Mouse (Mus musculus) MEL (cell line): ENCODE results near the gene Polrmt. TPM values are rescaled to one million over a fixed set of nuclear protein-coding genes. Genes with fewer than 3 reads are reported as not detected.
A peak's percentile ranks its signal among the peaks of the same experiment; 100 is the strongest.

Source experiments
- DNase-seq: peaks from one replicate; pipeline ENCODE4 v3.0.0; 2011; ENCODE audit warnings: low read depth, low spot score
- H3K27ac ChIP-seq: 2 replicates; pipeline ENCODE4 v1.5.1; 2012; ENCODE audit warnings: low read depth, mild to moderate bottlenecking, control low read depth, low read length, moderate library complexity; ENCODE audit not compliant: control insufficient read depth
- H3K27me3 ChIP-seq, 2 experiments: fragments of 150-350 bp in 1 of 2; sonication (generic) in 1 of 2; 2 replicates each; pipeline ENCODE4 v1.6.1; 2012; ENCODE audit warnings: low read length in 2 of 2, mild to moderate bottlenecking in 2 of 2, improper control_type of control experiment in 1 of 2, moderate library complexity in 1 of 2; ENCODE audit not compliant: insufficient read depth in 2 of 2, control insufficient read depth in 1 of 2
- H3K36me3 ChIP-seq, 2 experiments: 2 replicates each; pipeline ENCODE4 v1.6.1; 2012 to 2014; ENCODE audit warnings: low read length in 2 of 2, improper control_type of control experiment in 1 of 2, inconsistent platforms in 1 of 2, mild to moderate bottlenecking in 1 of 2; ENCODE audit not compliant: insufficient read depth in 2 of 2, control insufficient read depth in 1 of 2
- H3K4me1 ChIP-seq, 2 experiments: fragments of 150-350 bp in 1 of 2; sonication (generic) in 1 of 2; 2 replicates each; pipeline ENCODE4 v1.6.1; 2012; ENCODE audit warnings: low read length in 2 of 2, improper control_type of control experiment in 1 of 2, mild to moderate bottlenecking in 1 of 2; ENCODE audit not compliant: insufficient read depth in 2 of 2, control insufficient read depth in 1 of 2
- H3K4me3 ChIP-seq, 2 experiments: fragments of 150-350 bp in 1 of 2; sonication (generic) in 1 of 2; 2 replicates each; pipeline ENCODE4 v1.5.1; 2012; ENCODE audit warnings: low read depth in 2 of 2, low read length in 2 of 2, mild to moderate bottlenecking in 2 of 2, moderate library complexity in 2 of 2, control low read depth in 1 of 2, improper control_type of control experiment in 1 of 2; ENCODE audit not compliant: control insufficient read depth in 1 of 2, insufficient read depth in 1 of 2
- H3K79me2 ChIP-seq: 2 replicates; pipeline ENCODE4 v1.6.1; 2012; ENCODE audit warnings: mild to moderate bottlenecking, low read length, moderate library complexity; ENCODE audit not compliant: control insufficient read depth, poor library complexity, insufficient read depth
- H3K9ac ChIP-seq: 2 replicates; pipeline ENCODE4 v1.6.1; 2012; ENCODE audit warnings: low read depth, mild to moderate bottlenecking, control low read depth, low read length, moderate library complexity; ENCODE audit not compliant: control insufficient read depth, poor library complexity, severe bottlenecking
- H3K9me3 ChIP-seq: fragments of 150-350 bp; sonication (generic); replicated peaks from 2 replicates; pipeline ENCODE4 v1.6.1; 2012; ENCODE audit warnings: mild to moderate bottlenecking, low read length, improper control_type of control experiment, moderate library complexity; ENCODE audit not compliant: insufficient read depth
- BHLHE40 ChIP-seq: IDR thresholded peaks from 2 replicates; pipeline ENCODE4 v1.6.1; 2012; ENCODE audit warnings: low read depth, mild to moderate bottlenecking, inconsistent platforms, low read length, improper control_type of control experiment, borderline replicate concordance
- CHD1 ChIP-seq: IDR thresholded peaks from 2 replicates; pipeline ENCODE4 v1.6.1; 2012; ENCODE audit warnings: low read depth, mild to moderate bottlenecking, inconsistent platforms, low read length, improper control_type of control experiment
- CHD2 ChIP-seq: IDR thresholded peaks from 2 replicates; pipeline ENCODE4 v1.6.1; 2011; ENCODE audit warnings: low read length, improper control_type of control experiment
- E2F4 ChIP-seq: IDR thresholded peaks from 2 replicates; pipeline ENCODE4 v1.6.1; 2011; ENCODE audit warnings: low read depth, low read length, improper control_type of control experiment, borderline replicate concordance
- ELF1 ChIP-seq: IDR thresholded peaks from 2 replicates; pipeline ENCODE4 v1.6.1; 2014; ENCODE audit warnings: low read depth, mild to moderate bottlenecking, inconsistent platforms, low read length, improper control_type of control experiment, moderate library complexity
- EP300 ChIP-seq, 2 experiments: IDR thresholded peaks; 2 replicates each; pipeline ENCODE4 v1.6.1; 2011; ENCODE audit warnings: improper control_type of control experiment in 2 of 2, low read length in 2 of 2, low read depth in 1 of 2, mild to moderate bottlenecking in 1 of 2
- ETS1 ChIP-seq: IDR thresholded peaks from 2 replicates; pipeline ENCODE4 v1.6.1; 2012; ENCODE audit warnings: low read depth, mild to moderate bottlenecking, inconsistent platforms, low read length, improper control_type of control experiment, moderate library complexity
- GABPA ChIP-seq: IDR thresholded peaks from 2 replicates; pipeline ENCODE4 v1.6.1; 2012; ENCODE audit warnings: low read depth, mild to moderate bottlenecking, inconsistent platforms, low read length, improper control_type of control experiment, moderate library complexity
- GATA1 ChIP-seq: IDR thresholded peaks from 2 replicates; pipeline ENCODE4 v1.6.1; 2011; ENCODE audit warnings: low read depth, low read length, improper control_type of control experiment
- HCFC1 ChIP-seq: IDR thresholded peaks from 2 replicates; pipeline ENCODE4 v1.6.1; 2012; ENCODE audit warnings: low read depth, mild to moderate bottlenecking, inconsistent platforms, low read length, improper control_type of control experiment, moderate library complexity
- JUND ChIP-seq: IDR thresholded peaks from 2 replicates; pipeline ENCODE4 v1.6.1; 2011; ENCODE audit warnings: low read depth, mild to moderate bottlenecking, improper control_type of control experiment, low read length
- KAT2A ChIP-seq: conservative IDR thresholded peaks from 2 replicates; pipeline ENCODE4 v1.6.1; 2012; ENCODE audit warnings: low read depth, low read length, improper control_type of control experiment, inconsistent platforms
- MAFK ChIP-seq: IDR thresholded peaks from 2 replicates; pipeline ENCODE4 v1.6.1; 2011; ENCODE audit warnings: low read depth, mild to moderate bottlenecking, low read length, improper control_type of control experiment, borderline replicate concordance
- MAX ChIP-seq: IDR thresholded peaks from 2 replicates; pipeline ENCODE4 v1.6.1; 2011; ENCODE audit warnings: low read length, improper control_type of control experiment
- MAZ ChIP-seq: IDR thresholded peaks from 2 replicates; pipeline ENCODE4 v1.6.1; 2012; ENCODE audit warnings: low read depth, mild to moderate bottlenecking, inconsistent platforms, low read length, improper control_type of control experiment
- MEF2A ChIP-seq: IDR thresholded peaks from 2 replicates; pipeline ENCODE4 v1.6.1; 2014; ENCODE audit warnings: low read depth, mild to moderate bottlenecking, inconsistent platforms, low read length, improper control_type of control experiment; ENCODE audit not compliant: poor library complexity, insufficient replicate concordance, severe bottlenecking; ENCODE audit errors: extremely low read depth
- MXI1 ChIP-seq: IDR thresholded peaks from 2 replicates; pipeline ENCODE4 v1.6.1; 2011; ENCODE audit warnings: mild to moderate bottlenecking, low read depth, low read length, improper control_type of control experiment
- MYB ChIP-seq: IDR thresholded peaks from 2 replicates; pipeline ENCODE4 v1.6.1; 2011; ENCODE audit warnings: mild to moderate bottlenecking, low read depth, low read length, improper control_type of control experiment
- MYC ChIP-seq: IDR thresholded peaks from 2 replicates; pipeline ENCODE4 v1.6.1; 2011; ENCODE audit warnings: low read depth, mild to moderate bottlenecking, low read length, improper control_type of control experiment, moderate library complexity
- NELFE ChIP-seq: IDR thresholded peaks from 2 replicates; pipeline ENCODE4 v1.6.1; 2011; ENCODE audit warnings: low read depth, low read length, improper control_type of control experiment
- NRF1 ChIP-seq: IDR thresholded peaks from 2 replicates; pipeline ENCODE4 v1.6.1; 2014; ENCODE audit warnings: low read depth, mild to moderate bottlenecking, inconsistent platforms, low read length, improper control_type of control experiment, moderate library complexity; ENCODE audit not compliant: poor library complexity, insufficient read depth, severe bottlenecking
- POLR2A ChIP-seq, 2 experiments: IDR thresholded peaks; 2 replicates each; pipeline ENCODE4 v1.6.1; 2011 to 2012; ENCODE audit warnings: low read length in 2 of 2, mild to moderate bottlenecking in 2 of 2, control low read depth in 1 of 2, improper control_type of control experiment in 1 of 2, low read depth in 1 of 2, moderate library complexity in 1 of 2; ENCODE audit not compliant: control insufficient read depth in 1 of 2, insufficient read depth in 1 of 2, poor library complexity in 1 of 2
- POLR2AphosphoS2 ChIP-seq: IDR thresholded peaks from 2 replicates; pipeline ENCODE4 v1.6.1; 2011; ENCODE audit warnings: low read length, improper control_type of control experiment
- POLR2AphosphoS5 ChIP-seq: IDR thresholded peaks from 2 replicates; pipeline ENCODE4 v1.6.1; 2012; ENCODE audit warnings: low read depth, borderline replicate concordance, mild to moderate bottlenecking, inconsistent platforms, low read length, moderate library complexity, mixed read lengths
- RAD21 ChIP-seq: IDR thresholded peaks from 2 replicates; pipeline ENCODE4 v1.6.1; 2011; ENCODE audit warnings: mild to moderate bottlenecking, low read depth, low read length, improper control_type of control experiment
- RCOR1 ChIP-seq: IDR thresholded peaks from 2 replicates; pipeline ENCODE4 v1.6.1; 2012; ENCODE audit warnings: low read depth, mild to moderate bottlenecking, inconsistent platforms, low read length, improper control_type of control experiment
- SMC3 ChIP-seq: IDR thresholded peaks from 2 replicates; pipeline ENCODE4 v1.6.1; 2011; ENCODE audit warnings: low read depth, low read length, improper control_type of control experiment
- TAL1 ChIP-seq: IDR thresholded peaks from 2 replicates; pipeline ENCODE4 v1.6.1; 2012; ENCODE audit warnings: mild to moderate bottlenecking, inconsistent platforms, low read length, moderate library complexity, mixed read lengths
- TCF12 ChIP-seq: IDR thresholded peaks from 2 replicates; pipeline ENCODE4 v1.6.1; 2014; ENCODE audit warnings: low read depth, mild to moderate bottlenecking, inconsistent platforms, low read length, improper control_type of control experiment, moderate library complexity
- UBTF ChIP-seq: IDR thresholded peaks from 2 replicates; pipeline ENCODE4 v1.6.1; 2012; ENCODE audit warnings: low read depth, mild to moderate bottlenecking, inconsistent platforms, low read length, improper control_type of control experiment, moderate library complexity, borderline replicate concordance; ENCODE audit not compliant: insufficient read depth
- USF1 ChIP-seq: IDR thresholded peaks from 2 replicates; pipeline ENCODE4 v1.6.1; 2014; ENCODE audit warnings: low read depth, mild to moderate bottlenecking, inconsistent platforms, low read length, improper control_type of control experiment, moderate library complexity
- USF2 ChIP-seq, 2 experiments: IDR thresholded peaks; 2 replicates each; pipeline ENCODE4 v1.6.1; 2011 to 2012; ENCODE audit warnings: improper control_type of control experiment in 2 of 2, low read length in 2 of 2, borderline replicate concordance in 1 of 2, inconsistent platforms in 1 of 2, low read depth in 1 of 2, mild to moderate bottlenecking in 1 of 2; ENCODE audit not compliant: insufficient read depth in 1 of 2
- ZKSCAN1 ChIP-seq: IDR thresholded peaks from 2 replicates; pipeline ENCODE4 v1.6.1; 2012; ENCODE audit warnings: low read depth, mild to moderate bottlenecking, inconsistent platforms, low read length, improper control_type of control experiment, moderate library complexity
- ZMIZ1 ChIP-seq: IDR thresholded peaks from 2 replicates; pipeline ENCODE4 v1.6.1; 2012; ENCODE audit warnings: low read depth, mild to moderate bottlenecking, inconsistent platforms, low read length, improper control_type of control experiment, moderate library complexity
- ZNF384 ChIP-seq: IDR thresholded peaks from 2 replicates; pipeline ENCODE4 v1.6.1; 2012; ENCODE audit warnings: low read depth, mild to moderate bottlenecking, inconsistent platforms, low read length, improper control_type of control experiment
- polyA plus RNA-seq, 2 experiments: library from polyadenylated mRNA; stranded (reverse) in 1 of 2; unstranded in 1 of 2; fragments of >175 nt in 1 of 2; fragments of >200 nt in 1 of 2; gene quantifications; 2 replicates each; pipeline versions ENCODE4 v1.2.1 to v1.2.4; 2012; ENCODE audit warnings: low replicate concordance in 2 of 2, low read depth in 1 of 2; ENCODE audit not compliant: insufficient read length in 2 of 2, insufficient read depth in 1 of 2, missing spikeins in 1 of 2
- total RNA-seq: library from RNA; depleted of rRNA; stranded (reverse); fragments of 300-350 nt; gene quantifications from 2 replicates; pipeline ENCODE4 v1.2.3, GENCODE M21; 2012

The Polrmt gene
- total and polyA plus RNA-seq, 3 experiments = 35.7 to 66.9 TPM; not detected in 1

DNA sequence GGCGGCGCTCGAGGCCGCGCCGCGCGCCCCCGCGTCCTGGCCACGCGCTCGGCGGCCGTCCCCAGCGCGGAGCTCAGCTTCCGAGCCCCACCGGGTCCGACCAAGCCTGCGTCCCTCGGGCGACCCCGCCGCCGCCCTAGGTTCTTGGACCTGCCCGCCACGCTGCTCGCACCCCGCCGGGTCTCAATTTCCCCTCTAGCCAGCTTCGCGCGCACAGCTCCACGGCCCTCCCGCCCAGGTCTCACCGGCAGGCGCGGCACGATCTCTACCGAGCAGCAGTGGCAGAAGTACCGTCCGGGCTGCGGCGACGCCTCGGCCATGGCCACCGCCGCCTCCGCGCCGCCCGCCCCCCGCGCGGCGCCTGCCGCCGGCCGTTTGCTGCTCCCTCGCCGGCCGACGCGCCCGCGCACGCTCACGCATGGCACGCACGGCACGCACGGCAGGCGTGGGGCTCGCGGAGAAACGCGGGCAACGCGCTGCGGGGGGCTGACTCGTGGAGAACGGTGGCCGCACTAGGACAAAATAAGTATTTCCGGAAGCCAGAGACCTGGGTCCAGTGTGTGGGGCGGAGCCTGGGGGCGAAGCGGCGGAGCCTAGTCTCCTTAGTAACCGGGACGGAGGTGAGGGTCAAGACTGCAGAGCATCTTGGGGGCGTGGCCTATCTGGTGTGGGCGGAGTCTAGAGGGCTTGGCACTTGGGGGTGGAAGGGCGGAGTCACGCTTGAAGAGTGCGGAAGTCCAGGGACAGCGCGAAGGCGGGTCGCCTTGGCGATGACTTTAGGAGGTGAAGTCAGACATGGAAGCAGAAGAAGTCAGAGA is 20.3 kb upstream of the Polrmt start, which contains the start of gene Rnf126:
TSS of gene Rnf126 (minus strand) at position 445 of the 818 bp plus-strand sequence.
- Histone ChIP-seq H3K4me1 (peaks cover 0 to 19% of the 10 kb centered on the region in 2 experiments; a peak in 3 of 4 replicates), H3K9ac (peak within 1 kb of the TSS; percentile 100), H3K79me2 (peaks cover 43% of the 10 kb centered on the region)
- TF ChIP-seq POLR2AphosphoS2 (no peak), CHD2 (no peak), ELF1 (peak; percentile 96), RAD21 (no peak), MEF2A (no peak), KAT2A (peak; percentile 62; the same call in 1 of the 2 replicates), USF2 (IDR thresholded peaks at IDR 0.05; ENCODE audit: borderline replicate concordance in 1 of 2, insufficient read depth in 1 of 2, low read depth in 1 of 2, low read length in 2 of 2) (no peak), EP300 (IDR thresholded peaks at IDR 0.05; ENCODE audit: low read depth in 1 of 2, low read length in 2 of 2) (no peak), GATA1 (no peak), UBTF (no peak), JUND (no peak), MYC (peak; percentile 39; the same call in 1 of the 2 replicates), ZNF384 (no peak), E2F4 (no peak), NRF1 (peak; percentile 71), POLR2A (IDR thresholded peaks at IDR 0.05; ENCODE audit: control insufficient read depth in 1 of 2, insufficient read depth in 1 of 2, low read depth in 1 of 2, low read length in 2 of 2, poor library complexity in 1 of 2) (peak; percentile 64 to 94; a peak in 3 of 4 replicates), HCFC1 (peak; percentile 92), MAZ (peak; percentile 79; the same call in 1 of the 2 replicates), NELFE (peak; percentile 70), BHLHE40 (peak; percentile 33; the same call in 1 of the 2 replicates), ZKSCAN1 (no peak), SMC3 (no peak), CHD1 (no peak), MYB (no peak), USF1 (peak; percentile 32; the same call in 1 of the 2 replicates), POLR2AphosphoS5 (no peak), ETS1 (no peak), GABPA (no peak), RCOR1 (no peak), MXI1 (peak; percentile 87; the same call in 1 of the 2 replicates), TAL1 (no peak), ZMIZ1 (no peak; the same call in 1 of the 2 replicates), MAX (peak; percentile 76), TCF12 (peak; percentile 35; the same call in 1 of the 2 replicates), MAFK (no peak)

More for the DNA sequence above, 20.3 kb upstream of the Polrmt start, which contains the start of gene Rnf126:
- H3K36me3 ChIP-seq = peaks cover 0 to 13% of the 10 kb centered on the region in 2 experiments; a peak in 2 of 4 replicates
- peak within 1 kb of the TSS; percentile 80 to 99 for H3K4me3 ChIP-seq
- H3K27me3 ChIP-seq = no peaks in the 10 kb centered on the region
- H3K27ac ChIP-seq = peak within 1 kb of the TSS; percentile 83
- peak; percentile 100 for DNase-seq
- H3K9me3 ChIP-seq = no peaks in the 10 kb centered on the region
